Mouse (Mus musculus) liver (tissue): Measurements from ENCODE around the gene Ccpg1.

Experiments used
- DNase-seq: peaks from one replicate; pipeline ENCODE4 v3.0.0-alpha.2; 2020; ENCODE audit warnings: mixed read lengths

Gene Ccpg1

GRCm38 (mm10) chr9:73048927-73049326 is 63.7 kb downstream of the Ccpg1 start:
- DNase-seq: no peak

GRCm38 (mm10) chr9:73049833-73050232 is 64.6 kb downstream of the Ccpg1 start:
- no peak for DNase-seq

GRCm38 (mm10) chr9:73050606-73051005 is 65.4 kb downstream of the Ccpg1 start:
- DNase-seq: no peak

GRCm38 (mm10) chr9:73055441-73055911 is 70.2 kb downstream of the Ccpg1 start:
- DNase-seq: no peak

GRCm38 (mm10) chr9:73059224-73059623 is 74.0 kb downstream of the Ccpg1 start:
- DNase-seq: no peak

- DNase-seq: no peak
These were observed 78.5 kb downstream of the Ccpg1 start for GRCm38 (mm10) chr9:73063621-73064290.
